In the genomic region with DNA sequence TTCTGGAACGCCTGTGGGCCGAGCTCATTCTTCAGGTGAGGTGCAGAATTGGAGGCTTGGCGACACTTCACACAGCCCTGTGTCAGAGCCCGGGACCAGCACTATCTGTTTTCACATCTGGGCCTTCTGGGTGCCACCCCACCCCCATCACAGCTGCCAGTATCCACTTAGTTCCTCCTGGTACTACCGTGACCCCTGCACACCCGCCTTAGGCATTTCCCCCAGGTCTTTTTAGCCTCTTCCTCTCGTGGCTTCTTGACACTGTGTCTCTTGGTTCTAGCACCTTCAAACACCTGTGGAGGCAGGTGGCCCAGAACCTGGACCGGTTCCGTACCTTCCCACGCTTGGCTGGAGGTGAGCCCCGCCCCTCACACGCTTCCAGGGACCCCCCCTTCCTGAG, we compare ENCODE assay signal across 18 mouse cellular contexts. TPM values are rescaled to one million over a fixed set of nuclear protein-coding genes. Genes with fewer than 3 reads are reported as not detected.
DNase-seq lines count a peak whose midpoint lies in the region; ATAC-seq lines count a peak whose summit lies in the region.
"Had no signal": no experiment of that assay in that cellular context is flagged by ENCODE, and none has a peak within 500 bp of the region (broad histone marks: within the 10 kb centered on the region; RNA-seq: fewer than 3 reads in every experiment).

No protein-coding gene starts in this region.

- H3K36me3 ChIP-seq in hindbrain, embryonic 11.5 days (ENCODE audit: control insufficient read depth, insufficient read depth, low read length), result no peaks in the 10 kb centered on the region
- H3K36me3 ChIP-seq in hindbrain, embryonic 16.5 days (ENCODE audit: control insufficient read depth, insufficient read depth, low read length), result peaks cover 17% of the 10 kb centered on the region
- no peaks in the 10 kb centered on the region for H3K36me3 ChIP-seq in neural tube, embryonic 11.5 days (ENCODE audit: control insufficient read depth, insufficient read depth, low read length)
- peaks cover 29% of the 10 kb centered on the region for H3K36me3 ChIP-seq in hindbrain, embryonic 14.5 days (replicated peaks; ENCODE audit: control insufficient read depth, insufficient read depth)
- H3K36me3 ChIP-seq: intestine, embryonic 15.5 days had no signal

- no peak overlapping the region for H3K4me3 ChIP-seq in hindbrain, embryonic 11.5 days (ENCODE audit: low read depth, low read length)
- no peak overlapping the region for H3K4me3 ChIP-seq in hindbrain, embryonic 16.5 days (ENCODE audit: low read length)
- no peak overlapping the region for H3K4me3 ChIP-seq in neural tube, embryonic 11.5 days (ENCODE audit: low read depth, low read length)
- H3K4me3 ChIP-seq in hindbrain, embryonic 14.5 days (replicated peaks; ENCODE audit: low read length), result no peak overlapping the region
- H3K4me3 ChIP-seq: embryonic facial prominence, embryonic 15.5 days; forebrain, embryonic 10.5 days; intestine, embryonic 15.5 days; limb, embryonic 15.5 days; midbrain, embryonic 15.5 days had no signal

- H3K27ac ChIP-seq in hindbrain, embryonic 11.5 days (ENCODE audit: low read depth, low read length), result 0 out of 2 replicates have a peak overlapping the region, but pooled peaks have one; percentile 45
- no peak overlapping the region for H3K27ac ChIP-seq in hindbrain, embryonic 16.5 days (ENCODE audit: low read depth, low read length)
- H3K27ac ChIP-seq in neural tube, embryonic 11.5 days (ENCODE audit: low read depth, low read length), result 0 out of 2 replicates have a peak overlapping the region, but pooled peaks have one; percentile 42
- H3K27ac ChIP-seq in hindbrain, embryonic 14.5 days, result no peak overlapping the region
- H3K27ac ChIP-seq: embryonic facial prominence, embryonic 15.5 days; intestine, embryonic 15.5 days; limb, embryonic 15.5 days; midbrain, embryonic 15.5 days had no signal

- peaks cover 8% of the 10 kb centered on the region for H3K27me3 ChIP-seq in hindbrain, embryonic 11.5 days (ENCODE audit: control insufficient read depth, insufficient read depth, low read length)
- H3K27me3 ChIP-seq in hindbrain, embryonic 16.5 days (replicated peaks; ENCODE audit: control insufficient read depth, insufficient read depth, low read length), result peaks cover 2% of the 10 kb centered on the region
- H3K27me3 ChIP-seq in neural tube, embryonic 11.5 days (ENCODE audit: control insufficient read depth, insufficient read depth, low read length), result peaks cover 7% of the 10 kb centered on the region; the same call in 1 of the 2 replicates
- peaks cover 17% of the 10 kb centered on the region for H3K27me3 ChIP-seq in hindbrain, embryonic 14.5 days (ENCODE audit: control insufficient read depth, insufficient read depth, low read length)

- no peak for ATAC-seq in hindbrain, embryonic 11.5 days (ENCODE audit: low FRiP score)
- no peak for ATAC-seq in hindbrain, embryonic 16.5 days
- no peak for ATAC-seq in neural tube, embryonic 11.5 days (ENCODE audit: insufficient read depth, low FRiP score, low TSS enrichment)
- ATAC-seq in hindbrain, embryonic 14.5 days (ENCODE audit: low FRiP score), result no peak
- ATAC-seq: intestine, embryonic 15.5 days; midbrain, embryonic 15.5 days had no signal

- no peak overlapping the region for H3K4me2 ChIP-seq in hindbrain, embryonic 11.5 days (replicated peaks; ENCODE audit: low read depth, low read length)
- no peak overlapping the region for H3K4me2 ChIP-seq in hindbrain, embryonic 16.5 days (ENCODE audit: low read length)
- H3K4me2 ChIP-seq in neural tube, embryonic 11.5 days (ENCODE audit: low read depth), result no peak overlapping the region
- no peak overlapping the region for H3K4me2 ChIP-seq in hindbrain, embryonic 14.5 days (replicated peaks)
- H3K4me2 ChIP-seq: embryonic facial prominence, embryonic 15.5 days; heart, embryonic 11.5 days; intestine, embryonic 15.5 days; limb, embryonic 15.5 days; midbrain, embryonic 15.5 days had no signal

- no peak overlapping the region for H3K9ac ChIP-seq in hindbrain, embryonic 11.5 days (ENCODE audit: low read depth, low read length)
- no peak overlapping the region; the same call in 1 of the 2 replicates for H3K9ac ChIP-seq in hindbrain, embryonic 16.5 days (ENCODE audit: low read depth, low read length)
- H3K9ac ChIP-seq in neural tube, embryonic 11.5 days (ENCODE audit: low read length), result no peak overlapping the region
- peak overlapping the region; percentile 42; the same call in 1 of the 2 replicates for H3K9ac ChIP-seq in hindbrain, embryonic 14.5 days
- H3K9ac ChIP-seq: embryonic facial prominence, embryonic 15.5 days; intestine, embryonic 15.5 days; limb, embryonic 15.5 days; midbrain, embryonic 15.5 days had no signal

- peaks cover 17% of the 10 kb centered on the region for H3K4me1 ChIP-seq in hindbrain, embryonic 11.5 days (replicated peaks; ENCODE audit: control insufficient read depth, insufficient read depth, low read length)
- peaks cover 22% of the 10 kb centered on the region for H3K4me1 ChIP-seq in hindbrain, embryonic 16.5 days (ENCODE audit: control insufficient read depth, insufficient read depth, low read depth, low read length)
- H3K4me1 ChIP-seq in neural tube, embryonic 11.5 days (ENCODE audit: control insufficient read depth, insufficient read depth, low read length), result peaks cover 27% of the 10 kb centered on the region
- peaks cover 21% of the 10 kb centered on the region for H3K4me1 ChIP-seq in hindbrain, embryonic 14.5 days (replicated peaks; ENCODE audit: control insufficient read depth, insufficient read depth, low read length)

- DNase-seq in hindbrain, embryonic 11.5 days (ENCODE audit: low spot score), result no peak
- no peak for DNase-seq in neural tube, embryonic 11.5 days (ENCODE audit: low spot score)
- DNase-seq in neural tube, embryonic 10.5 days (ENCODE audit: extremely low spot score, low spot score), result no peak
- no peak for DNase-seq in hindbrain, embryonic 14.5 days (ENCODE audit: low spot score)
- no peak for DNase-seq in frontal cortex, postnatal 14 days (ENCODE audit: low spot score in 2 of 2)
- DNase-seq in right cerebral cortex, postnatal 36 days (ENCODE audit: low spot score in 2 of 2), result no peak
- DNase-seq: cerebellum, postnatal 10 days; gastrocnemius, postnatal 36 days; lung, adult 18-20 months had no signal

- 64% methylated on average over 12 of the region's 12 CpGs for WGBS in hindbrain, embryonic 11.5 days
- 60% methylated on average over 12 of the region's 12 CpGs for WGBS in hindbrain, embryonic 16.5 days
- 47% methylated on average over 12 of the region's 12 CpGs for WGBS in neural tube, embryonic 11.5 days
- WGBS in hindbrain, embryonic 14.5 days, result 67% methylated on average over 12 of the region's 12 CpGs

- no peaks in the 10 kb centered on the region for H3K9me3 ChIP-seq in hindbrain, embryonic 11.5 days (ENCODE audit: control insufficient read depth, low read length)
- H3K9me3 ChIP-seq in hindbrain, embryonic 16.5 days (ENCODE audit: control insufficient read depth, low read length), result no peaks in the 10 kb centered on the region
- H3K9me3 ChIP-seq in neural tube, embryonic 11.5 days (ENCODE audit: control insufficient read depth, low read length), result no peaks in the 10 kb centered on the region
- no peaks in the 10 kb centered on the region for H3K9me3 ChIP-seq in hindbrain, embryonic 14.5 days (ENCODE audit: control insufficient read depth, low read length)
- H3K9me3 ChIP-seq: embryonic facial prominence, embryonic 15.5 days; forebrain, embryonic 10.5 days; intestine, embryonic 15.5 days; limb, embryonic 15.5 days; midbrain, embryonic 15.5 days had no signal

RNA-seq across cellular contexts. Expression of gene Tas1r2, which starts 13.0 kb away (rescaled TPM):
- not detected in 2 replicates for polyA plus RNA-seq in hindbrain, embryonic 11.5 days (2014; fragmentation: Nextera tagmentation; extraction: Ambion mirVana)
- polyA plus RNA-seq in hindbrain, embryonic 16.5 days (2015; fragmentation: Nextera tagmentation; extraction: Ambion mirVana), result not detected in 2 replicates
- polyA plus RNA-seq in neural tube, embryonic 11.5 days (2014; fragmentation: Nextera tagmentation; extraction: Ambion mirVana), result not detected in 2 replicates
- not detected in 2 replicates for polyA plus RNA-seq in hindbrain, embryonic 14.5 days (2014; fragmentation: Nextera tagmentation; extraction: Ambion mirVana)
- polyA plus RNA-seq: forebrain, embryonic 10.5 days; heart, embryonic 11.5 days; intestine, embryonic 15.5 days; midbrain, embryonic 15.5 days; neural tube, embryonic 14.5 days; urinary bladder, adult 2 months had no signal

RNA-seq across cellular contexts. Expression of gene Aldh4a1, which starts 17.7 kb away (rescaled TPM):
- polyA plus RNA-seq in hindbrain, embryonic 11.5 days (2014; fragmentation: Nextera tagmentation; extraction: Ambion mirVana), result 7.8 and 8.8 TPM in 2 replicates
- 31.9 and 35.4 TPM in 2 replicates for polyA plus RNA-seq in hindbrain, embryonic 16.5 days (2015; fragmentation: Nextera tagmentation; extraction: Ambion mirVana)
- 13.9 and 16.2 TPM in 2 replicates for polyA plus RNA-seq in neural tube, embryonic 11.5 days (2014; fragmentation: Nextera tagmentation; extraction: Ambion mirVana)
- 18.1 and 18.8 TPM in 2 replicates for polyA plus RNA-seq in hindbrain, embryonic 14.5 days (2014; fragmentation: Nextera tagmentation; extraction: Ambion mirVana)

RNA-seq across cellular contexts. Expression of gene Gm21969, which starts 37.3 kb away (rescaled TPM):
- not detected in 2 replicates for polyA plus RNA-seq in hindbrain, embryonic 11.5 days (2014; fragmentation: Nextera tagmentation; extraction: Ambion mirVana)
- not detected in 2 replicates for polyA plus RNA-seq in hindbrain, embryonic 16.5 days (2015; fragmentation: Nextera tagmentation; extraction: Ambion mirVana)
- polyA plus RNA-seq in neural tube, embryonic 11.5 days (2014; fragmentation: Nextera tagmentation; extraction: Ambion mirVana), result not detected in 2 replicates
- 0.07 TPM in 1 of 2 replicates, not detected in the other for polyA plus RNA-seq in hindbrain, embryonic 14.5 days (2014; fragmentation: Nextera tagmentation; extraction: Ambion mirVana)
- polyA plus RNA-seq: embryonic facial prominence, embryonic 15.5 days; forebrain, embryonic 10.5 days; heart, embryonic 11.5 days; intestine, embryonic 15.5 days; limb, embryonic 15.5 days; midbrain, embryonic 15.5 days; neural tube, embryonic 14.5 days had no signal

Comparison
In these comparisons a context has a peak if more than half of its experiments do, and no peak if none do; other contexts are left out.
1. H3K27ac ChIP-seq: peak in hindbrain, embryonic 11.5 days (single experiment) and neural tube, embryonic 11.5 days (single experiment); none in hindbrain, embryonic 16.5 days (single experiment) and hindbrain, embryonic 14.5 days (single experiment).